Mouse (Mus musculus) erythroblast, embryonic 14.5 days (primary cell): ENCODE data around the gene Pirb. TPM values are rescaled to one million over a fixed set of nuclear protein-coding genes. Genes with fewer than 3 reads are reported as not detected.

Experiments
- H3K27me3 ChIP-seq: 2 replicates; pipeline ENCODE4 v1.6.1; 2012; ENCODE audit warnings: inconsistent platforms; ENCODE audit not compliant: control insufficient read depth
- H3K36me3 ChIP-seq: 2 replicates; pipeline ENCODE4 v1.6.1; 2012; ENCODE audit warnings: mild to moderate bottlenecking, inconsistent platforms; ENCODE audit not compliant: control insufficient read depth
- H3K4me1 ChIP-seq: 2 replicates; pipeline ENCODE4 v1.6.1; 2012; ENCODE audit warnings: inconsistent platforms; ENCODE audit not compliant: control insufficient read depth
- H3K4me3 ChIP-seq: replicated peaks from 2 replicates; pipeline ENCODE3; 2012; ENCODE audit warnings: moderate library complexity, mild to moderate bottlenecking, inconsistent platforms
- H3K9me3 ChIP-seq: 2 replicates; pipeline ENCODE4 v1.6.1; 2012; ENCODE audit warnings: low read length, inconsistent platforms, mixed read lengths; ENCODE audit not compliant: control insufficient read depth
- GATA1 ChIP-seq: IDR thresholded peaks from 2 replicates; pipeline ENCODE4 v1.6.1; 2012; ENCODE audit warnings: low read length, inconsistent platforms, mixed read lengths
- TAL1 ChIP-seq: IDR thresholded peaks from 3 replicates; pipeline ENCODE4 v1.6.1; 2012; ENCODE audit warnings: low read length, inconsistent platforms, mixed read lengths
- polyA plus RNA-seq: library from polyadenylated mRNA; stranded (reverse); fragments of >175 nt; gene quantifications from 2 replicates; pipeline ENCODE4 v1.2.3, GENCODE M21; 2012

The Pirb gene
- polyA plus RNA-seq, 1 experiment = not detected

DNA sequence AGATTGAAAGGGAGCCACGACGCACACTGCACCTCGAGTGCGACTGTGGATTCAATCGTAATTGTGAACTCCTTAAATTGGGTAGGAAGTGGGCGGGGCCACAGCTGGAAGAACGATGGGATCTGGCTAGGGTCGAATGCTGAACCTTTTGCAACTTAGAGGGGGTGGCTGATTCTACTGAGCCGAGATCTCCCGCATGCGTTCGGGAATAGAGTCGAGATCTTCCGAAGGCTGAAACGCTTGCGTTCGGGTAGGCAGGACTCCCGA is 26.4 kb downstream of the Pirb start:
- Histone ChIP-seq H3K36me3 (no peaks in the 10 kb centered on the region; the same call in 1 of the 2 replicates), H3K27me3 (no peaks in the 10 kb centered on the region), H3K9me3 (no peaks in the 10 kb centered on the region), H3K4me3 (peak overlapping the region; percentile 84), H3K4me1 (peaks cover 41% of the 10 kb centered on the region)
- TF ChIP-seq GATA1 = no peak
- no peak for TF ChIP-seq TAL1

DNA sequence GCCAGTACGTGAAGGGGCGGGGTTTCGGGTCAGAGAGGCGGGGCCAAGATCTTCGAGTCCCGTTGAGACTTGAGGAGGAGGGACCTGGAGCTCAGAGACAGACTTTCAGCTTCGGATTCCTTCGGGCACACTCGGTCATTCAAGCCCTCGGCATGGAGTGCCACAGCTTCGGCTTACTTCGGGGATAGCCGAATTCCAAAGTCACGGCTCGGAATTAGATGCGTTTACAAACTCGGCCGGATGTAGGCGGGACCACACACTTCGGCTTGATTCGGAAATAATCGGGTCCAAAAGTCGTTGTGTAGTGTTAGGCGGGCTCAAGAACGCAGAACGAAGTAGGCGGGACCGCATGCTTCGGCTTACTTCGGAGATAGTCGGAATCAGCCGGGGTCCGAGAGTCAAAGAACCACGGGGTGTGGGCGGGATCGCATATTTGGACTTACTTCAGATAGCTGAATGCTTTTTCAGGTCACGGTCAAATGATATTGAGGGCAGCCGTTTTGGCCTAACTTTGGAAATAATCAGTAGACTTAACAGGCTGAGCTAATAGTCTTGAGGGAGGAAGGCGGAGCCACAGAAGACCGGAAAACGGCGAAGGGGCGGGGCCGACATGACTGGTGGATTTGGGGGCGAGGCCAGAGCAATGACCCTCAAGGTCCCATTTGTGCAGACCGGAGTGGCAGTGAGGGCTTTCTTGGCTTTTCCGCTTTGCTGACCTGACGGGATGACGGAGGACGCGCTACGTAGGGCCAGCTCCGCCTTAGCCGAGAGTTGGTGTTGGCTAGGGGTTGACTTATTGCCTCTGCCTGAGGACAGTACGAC is 27.0 kb downstream of the Pirb start, which contains the start of gene Mboat7:
Mboat7 (minus strand) TSS at position 537 of the 822 bp plus-strand sequence.
- Histone ChIP-seq H3K27me3 (no peaks in the 10 kb centered on the region), H3K4me1 (peaks cover 41% of the 10 kb centered on the region), H3K9me3 (no peaks in the 10 kb centered on the region), H3K36me3 (peaks cover 4% of the 10 kb centered on the region; the same call in 1 of the 2 replicates), H3K4me3 (peak within 1 kb of the TSS; percentile 84)
- no peak for TF ChIP-seq TAL1

DNA sequence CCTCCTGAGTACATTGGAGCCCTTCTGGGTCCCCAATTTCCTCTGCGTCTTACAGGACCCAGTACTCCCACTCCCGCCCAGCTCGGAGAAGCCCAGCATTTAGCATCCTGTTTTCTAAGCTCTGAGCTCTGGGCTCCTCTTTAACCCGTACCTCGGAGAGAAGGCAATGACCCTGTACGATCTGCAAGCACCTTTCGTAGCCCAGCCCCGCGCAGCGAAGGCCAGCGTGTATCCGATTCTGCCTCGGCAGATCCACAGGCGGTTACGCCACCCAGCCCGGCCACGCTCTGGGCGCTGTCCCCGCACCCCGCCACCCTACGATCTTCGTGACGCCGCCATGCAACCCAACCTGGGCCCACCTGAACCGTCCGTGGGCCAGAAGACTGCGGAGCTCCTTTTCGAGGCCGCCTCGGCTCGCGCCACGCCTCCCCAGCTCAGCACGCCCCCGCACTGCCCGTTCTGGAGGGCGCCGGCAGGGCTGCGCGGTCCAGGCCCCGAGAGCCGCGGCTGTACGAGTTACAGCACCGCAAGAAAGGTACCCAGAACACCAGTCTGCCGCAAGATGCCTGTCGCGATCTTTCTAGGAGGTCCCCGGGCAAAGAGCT is 27.7 kb downstream of the Pirb start, which contains the start of gene Tsen34:
Tsen34 (plus strand) TSS at position 482 of the 605 bp plus-strand sequence.
- TF ChIP-seq GATA1 (no peak), TAL1 (no peak)
- no peaks in the 10 kb centered on the region for H3K27me3 ChIP-seq
- peaks cover 41% of the 10 kb centered on the region for H3K4me1 ChIP-seq
- no peaks in the 10 kb centered on the region for H3K9me3 ChIP-seq
- H3K4me3 ChIP-seq = peak within 1 kb of the TSS; percentile 84
- peaks cover 4% of the 10 kb centered on the region; the same call in 1 of the 2 replicates for H3K36me3 ChIP-seq

DNA sequence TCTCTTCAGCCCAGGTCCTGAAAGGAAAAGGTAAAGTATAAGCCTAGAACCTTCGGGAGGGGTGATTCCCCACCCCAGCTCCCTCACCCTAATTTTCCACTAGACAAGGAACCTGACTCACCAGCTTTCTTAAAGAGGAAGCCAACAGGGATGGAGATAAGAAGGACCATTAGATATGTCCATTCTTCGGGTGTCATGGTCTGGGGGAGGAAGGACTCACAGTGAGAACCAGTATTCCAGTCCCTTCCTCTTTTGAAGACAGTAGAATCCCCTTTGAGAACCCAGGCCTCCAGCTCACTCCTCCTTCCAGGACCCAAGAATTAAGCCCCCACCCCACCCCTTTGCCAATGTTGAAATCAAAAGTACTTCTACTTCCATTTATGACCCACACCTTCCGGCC is 28.3 kb downstream of the Pirb start:
- peak overlapping the region; percentile 84 for H3K4me3 ChIP-seq
- H3K9me3 ChIP-seq = no peaks in the 10 kb centered on the region
- H3K27me3 ChIP-seq = no peaks in the 10 kb centered on the region
- TF ChIP-seq TAL1 (no peak), GATA1 (no peak)
- peaks cover 41% of the 10 kb centered on the region for H3K4me1 ChIP-seq
- H3K36me3 ChIP-seq = peaks cover 4% of the 10 kb centered on the region; the same call in 1 of the 2 replicates

DNA sequence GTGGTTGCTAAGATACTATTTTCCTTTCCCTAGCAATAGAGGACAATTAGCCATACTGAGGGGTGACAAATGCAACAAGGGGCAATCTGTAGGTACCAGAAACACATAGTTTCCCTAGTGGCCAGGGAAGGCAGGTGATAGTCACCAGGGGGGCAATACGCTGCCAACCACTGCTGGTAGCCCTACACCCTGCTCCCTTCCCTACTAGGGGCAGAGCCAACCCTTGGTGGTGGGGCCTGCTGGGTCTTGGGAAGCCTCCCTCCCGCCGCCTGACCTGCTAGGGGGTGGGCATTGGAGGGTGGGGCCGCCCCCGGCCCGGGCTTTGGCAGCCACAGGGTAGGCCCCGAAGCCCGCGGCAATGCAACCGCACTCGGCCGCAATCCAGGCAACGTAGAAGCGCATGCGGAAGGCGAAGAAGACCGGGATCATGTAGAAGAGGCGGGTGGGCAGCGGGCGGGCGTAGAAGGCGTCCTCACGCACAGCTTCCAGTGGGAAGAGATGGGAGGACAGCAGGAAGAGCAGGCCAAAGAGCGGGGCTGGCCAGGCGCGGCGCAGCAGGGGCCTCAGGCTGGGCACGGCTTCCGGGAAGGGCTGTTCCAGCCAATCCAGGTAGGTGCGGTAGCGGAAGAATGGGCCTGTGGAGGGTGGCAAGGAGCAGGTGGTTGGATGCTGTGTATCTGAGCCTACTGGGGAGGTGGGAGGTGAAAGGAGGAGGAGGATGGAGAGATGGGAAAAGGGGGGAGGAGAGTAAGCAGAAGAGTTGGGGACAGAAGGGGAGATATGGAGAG is 34.6 kb downstream of the Pirb start:
- peaks cover 2% of the 10 kb centered on the region for H3K4me1 ChIP-seq
- peaks cover 17% of the 10 kb centered on the region for H3K36me3 ChIP-seq
- no peaks in the 10 kb centered on the region for H3K27me3 ChIP-seq
- TF ChIP-seq GATA1 = no peak
- no peak for TF ChIP-seq TAL1
- H3K9me3 ChIP-seq = no peaks in the 10 kb centered on the region
- no peak overlapping the region for H3K4me3 ChIP-seq

DNA sequence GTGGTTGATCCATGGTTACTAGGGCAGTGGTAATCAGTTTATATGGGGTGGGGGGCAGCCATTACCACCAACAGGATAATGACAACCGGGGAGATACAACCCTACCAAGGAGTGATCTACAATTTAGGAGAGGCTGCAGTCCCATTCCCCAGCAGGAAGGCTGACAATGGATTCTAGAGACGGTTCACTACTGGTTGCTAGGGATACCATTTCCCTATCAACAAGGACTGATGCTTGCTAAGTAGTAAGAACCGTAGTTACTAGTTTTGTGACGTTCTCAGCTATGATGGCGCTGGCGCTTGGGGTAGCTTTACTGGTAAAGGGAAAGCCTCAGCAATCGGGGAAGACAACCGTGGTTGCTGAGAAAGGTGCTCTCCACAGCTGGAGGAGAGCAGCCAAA is 35.5 kb downstream of the Pirb start:
- H3K9me3 ChIP-seq = no peaks in the 10 kb centered on the region
- no peaks in the 10 kb centered on the region for H3K4me1 ChIP-seq
- no peaks in the 10 kb centered on the region for H3K27me3 ChIP-seq
- H3K36me3 ChIP-seq = peaks cover 17% of the 10 kb centered on the region
- H3K4me3 ChIP-seq = no peak overlapping the region
- TF ChIP-seq TAL1 (no peak), GATA1 (no peak)

DNA sequence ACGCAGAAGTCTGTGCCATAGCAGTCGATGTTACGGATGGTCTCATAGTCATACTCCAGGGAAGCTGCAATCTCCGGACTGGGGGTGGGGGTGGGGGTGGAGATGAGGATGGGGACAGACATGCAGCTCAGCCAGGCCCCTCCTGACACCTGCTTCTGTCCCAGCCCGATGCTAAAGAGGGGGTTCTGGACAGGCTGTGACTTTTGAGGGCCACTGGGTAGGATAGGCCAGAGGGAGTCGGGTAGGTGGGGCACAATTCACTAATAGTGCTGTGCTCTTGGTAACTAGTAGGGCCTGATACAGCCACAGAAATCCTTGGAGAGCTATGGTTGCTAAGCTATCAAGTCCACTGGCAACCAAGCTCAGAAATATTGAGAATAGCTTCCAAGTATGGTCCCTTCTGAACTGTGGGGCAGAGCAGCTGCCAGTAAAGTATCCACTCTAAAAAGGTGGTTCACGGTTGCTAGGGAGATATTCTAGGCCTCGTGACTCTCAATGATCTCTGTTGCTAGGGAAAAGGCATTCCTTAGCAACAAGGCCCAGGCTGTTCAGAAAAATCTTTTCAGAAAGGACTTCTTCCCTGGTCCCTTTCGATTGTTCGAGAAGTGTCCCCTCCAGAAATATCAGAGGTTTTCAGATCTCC is 36.2 kb downstream of the Pirb start:
- H3K9me3 ChIP-seq = no peaks in the 10 kb centered on the region
- no peak overlapping the region for H3K4me3 ChIP-seq
- TF ChIP-seq GATA1 (no peak), TAL1 (no peak)
- no peaks in the 10 kb centered on the region for H3K4me1 ChIP-seq
- no peaks in the 10 kb centered on the region for H3K27me3 ChIP-seq
- peaks cover 17% of the 10 kb centered on the region for H3K36me3 ChIP-seq

DNA sequence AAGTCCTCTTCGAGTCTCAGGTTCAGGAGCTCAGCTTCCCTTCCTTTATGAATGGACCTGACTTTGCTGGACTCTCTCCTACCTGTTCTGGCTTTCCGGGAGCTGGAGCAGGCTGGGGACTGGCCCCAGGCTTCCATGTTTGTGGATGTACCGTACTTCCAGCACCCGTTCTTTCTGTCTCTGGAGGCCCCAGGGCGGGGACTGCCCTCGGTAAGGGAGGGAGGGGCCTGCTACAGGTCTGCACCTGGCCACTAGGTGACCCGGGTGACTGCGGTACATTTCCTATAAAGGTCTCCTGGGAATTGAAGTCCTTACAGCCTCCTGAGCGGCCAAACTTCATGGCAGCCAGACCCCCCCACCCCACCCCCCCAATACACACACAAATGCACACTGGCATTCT is 42.8 kb downstream of the Pirb start, which contains the start of gene Tmc4:
Tmc4 (minus strand) TSS at position 212 of the 400 bp plus-strand sequence.
- TF ChIP-seq TAL1 (no peak), GATA1 (no peak)
- Histone ChIP-seq H3K27me3 (no peaks in the 10 kb centered on the region), H3K36me3 (no peaks in the 10 kb centered on the region; the same call in 1 of the 2 replicates), H3K9me3 (no peaks in the 10 kb centered on the region), H3K4me1 (peaks cover 2% of the 10 kb centered on the region; the same call in 1 of the 2 replicates), H3K4me3 (no peak within 1 kb of the TSS)

DNA sequence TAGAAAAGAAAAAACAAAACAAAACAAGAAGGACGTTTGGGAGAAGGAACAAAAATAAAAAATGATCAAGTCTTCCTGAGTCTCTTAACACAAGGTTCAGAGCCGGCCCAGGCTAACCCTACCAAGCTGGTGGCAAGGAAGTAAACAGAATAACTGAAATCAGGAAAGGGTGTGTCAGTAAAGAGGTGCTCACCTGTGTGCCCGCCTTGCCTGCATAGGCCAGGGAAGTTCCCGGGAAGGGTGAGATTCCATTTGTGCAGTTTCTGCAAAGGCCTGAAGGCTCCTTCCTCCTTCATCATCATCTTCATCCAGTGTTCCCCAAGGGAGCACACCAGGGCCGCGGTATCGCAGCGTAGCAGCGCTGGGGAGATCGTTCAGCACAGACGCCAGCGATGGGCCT is 43.8 kb downstream of the Pirb start:
- Histone ChIP-seq H3K36me3 (no peaks in the 10 kb centered on the region; the same call in 1 of the 2 replicates), H3K4me3 (no peak overlapping the region), H3K9me3 (no peaks in the 10 kb centered on the region), H3K4me1 (peaks cover 2% of the 10 kb centered on the region; the same call in 1 of the 2 replicates), H3K27me3 (no peaks in the 10 kb centered on the region)
- TF ChIP-seq TAL1 (no peak), GATA1 (no peak)
